Mouse (Mus musculus) midbrain, embryonic 14.5 days (tissue): ENCODE measurements around the gene Hoxa4. TPM values are rescaled to one million over a fixed set of nuclear protein-coding genes. Genes with fewer than 3 reads are reported as not detected.
A peak's percentile ranks its signal among the peaks of the same experiment; 100 is the strongest.

ENCODE experiments used
- ATAC-seq: fragments of 200-750 bp; cut with Nextera tagmentation; 2 replicates; pipeline ENCODE4 v1.8.0; 2017; ENCODE audit warnings: moderate number of reproducible peaks, moderate library complexity; ENCODE audit not compliant: low FRiP score, low TSS enrichment
- DNase-seq: peaks from one replicate; pipeline ENCODE4 v3.0.0-alpha.2; 2015
- H3K27ac ChIP-seq: fragments of 300-500 bp; sonication (generic); replicated peaks from 2 replicates; pipeline ENCODE4 v1.5.1; 2014; ENCODE audit warnings: mild to moderate bottlenecking, low read depth, low read length, moderate library complexity
- H3K27me3 ChIP-seq: fragments of 300-500 bp; sonication (generic); 2 replicates; pipeline ENCODE4 v1.6.1; 2014; ENCODE audit warnings: low read length, control low read depth, mixed read lengths; ENCODE audit not compliant: control insufficient read depth, insufficient read depth
- H3K36me3 ChIP-seq: fragments of 300-500 bp; sonication (generic); 2 replicates; pipeline ENCODE4 v1.6.1; 2014; ENCODE audit warnings: low read length, control low read depth; ENCODE audit not compliant: control insufficient read depth, insufficient read depth
- H3K4me1 ChIP-seq: fragments of 300-500 bp; sonication (generic); 2 replicates; pipeline ENCODE4 v1.6.1; 2014; ENCODE audit warnings: mild to moderate bottlenecking, antibody characterized with exemption, low read length, control low read depth; ENCODE audit not compliant: control insufficient read depth, insufficient read depth
- H3K4me2 ChIP-seq: fragments of 300-500 bp; sonication (generic); 2 replicates; pipeline ENCODE4 v1.6.1; 2014; ENCODE audit warnings: mild to moderate bottlenecking, low read length, moderate library complexity
- H3K4me3 ChIP-seq: fragments of 300-500 bp; sonication (generic); replicated peaks from 2 replicates; pipeline ENCODE4 v1.5.1; 2014; ENCODE audit warnings: low read depth, low read length
- H3K9ac ChIP-seq: fragments of 300-500 bp; sonication (generic); replicated peaks from 2 replicates; pipeline ENCODE4 v1.6.1; 2014; ENCODE audit warnings: mild to moderate bottlenecking, low read length, moderate library complexity
- H3K9me3 ChIP-seq: fragments of 300-500 bp; sonication (generic); 2 replicates; pipeline ENCODE4 v1.6.1; 2016; ENCODE audit warnings: low read length, control low read depth, mixed read lengths; ENCODE audit not compliant: control insufficient read depth
- WGBS: fragments of 180-500 bp; shearing (Covaris S2); extraction: QIAGEN DNeasy Blood & Tissue Kit; methylation state at CpG from one replicate; pipeline ENCODE4 v1.1.7; 2014; 5-methylcytosine and 5-hydroxymethylcytosine counted together
- polyA plus RNA-seq: library from polyadenylated mRNA; unstranded; fragments of >200 nt; fragmentation: Nextera tagmentation; extraction: Ambion mirVana; gene quantifications from 2 replicates; pipeline ENCODE4 v1.2.1, GENCODE M21; 2014

Gene Hoxa4
- polyA plus RNA-seq, 1 experiment from 2014 or later: not detected

DNA sequence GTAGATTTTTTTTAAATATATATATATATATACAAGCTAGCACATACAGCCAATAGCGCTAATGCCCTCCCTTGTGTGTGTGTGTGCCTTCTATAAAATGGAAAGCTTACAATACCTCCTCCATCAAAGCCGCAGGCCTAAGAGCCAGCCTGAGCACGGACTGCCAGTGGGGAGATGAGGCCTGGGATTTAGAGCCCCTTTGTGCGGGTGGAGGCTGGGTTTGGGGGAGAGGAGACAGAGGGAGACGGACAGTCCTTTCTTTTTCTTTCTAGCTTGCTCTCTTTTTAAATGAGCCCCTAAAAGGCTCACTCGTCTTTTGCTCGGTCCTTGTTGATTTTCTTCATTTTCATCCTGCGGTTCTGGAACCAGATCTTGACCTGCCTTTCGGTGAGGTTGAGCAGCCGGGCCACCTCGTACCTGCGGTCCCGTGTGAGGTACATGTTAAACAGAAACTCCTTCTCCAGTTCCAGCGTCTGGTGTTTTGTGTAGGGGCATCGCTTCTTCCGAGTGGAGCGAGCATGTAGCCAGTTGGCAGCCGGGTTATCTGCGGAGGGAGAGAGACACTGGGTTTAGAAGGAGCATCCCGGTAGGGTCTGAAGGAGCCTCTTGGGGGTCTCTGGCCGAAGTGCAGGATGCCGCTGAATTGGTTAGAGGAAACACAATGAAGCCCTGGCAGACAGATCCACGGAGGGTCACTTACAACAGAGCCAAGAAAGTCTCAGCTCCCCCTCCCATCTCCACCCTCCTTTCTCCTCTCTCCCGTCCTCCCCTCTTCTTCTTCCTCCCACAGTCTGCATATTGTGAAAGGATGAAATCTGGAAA lies 32.6 kb upstream of the Hoxa4 start:
- Histone ChIP-seq H3K27me3 (peaks cover 97% of the 10 kb centered on the region), H3K36me3 (no peaks in the 10 kb centered on the region), H3K27ac (no peak overlapping the region), H3K9me3 (no peaks in the 10 kb centered on the region), H3K9ac (no peak overlapping the region), H3K4me3 (no peak overlapping the region), H3K4me1 (no peaks in the 10 kb centered on the region), H3K4me2 (no peak overlapping the region)
- no peak for ATAC-seq
- DNase-seq: no peak
- 3% methylated on average over 24 of the region's 24 CpGs for WGBS

DNA sequence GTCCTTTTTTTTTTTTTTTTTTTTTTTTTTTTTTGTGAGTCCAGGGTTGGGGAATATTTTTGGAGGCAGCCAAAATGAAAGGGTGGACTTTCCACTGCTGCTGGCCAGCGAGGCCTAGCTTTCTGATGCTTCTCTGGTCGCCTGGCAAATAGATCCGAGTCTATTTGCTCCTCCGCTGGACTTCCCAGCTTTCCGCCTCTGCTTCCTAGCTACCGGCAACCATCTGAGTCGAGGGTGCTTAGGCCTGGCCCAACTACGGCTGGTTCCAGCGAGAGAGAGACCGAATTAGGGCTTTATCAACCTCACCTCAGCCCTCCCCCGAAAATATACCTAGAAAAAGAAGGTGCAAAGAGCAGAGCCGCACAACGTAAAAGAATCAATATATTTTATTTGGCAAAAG lies 31.2 kb upstream of the Hoxa4 start:
- ATAC-seq (no peak), DNase-seq (no peak)
- Histone ChIP-seq H3K9ac (no peak overlapping the region), H3K4me3 (no peak overlapping the region), H3K4me1 (no peaks in the 10 kb centered on the region), H3K9me3 (no peaks in the 10 kb centered on the region), H3K4me2 (no peak overlapping the region), H3K36me3 (no peaks in the 10 kb centered on the region), H3K27ac (no peak overlapping the region), H3K27me3 (peaks cover 97% of the 10 kb centered on the region)
- WGBS: 7% methylated on average over 13 of the region's 13 CpGs

DNA sequence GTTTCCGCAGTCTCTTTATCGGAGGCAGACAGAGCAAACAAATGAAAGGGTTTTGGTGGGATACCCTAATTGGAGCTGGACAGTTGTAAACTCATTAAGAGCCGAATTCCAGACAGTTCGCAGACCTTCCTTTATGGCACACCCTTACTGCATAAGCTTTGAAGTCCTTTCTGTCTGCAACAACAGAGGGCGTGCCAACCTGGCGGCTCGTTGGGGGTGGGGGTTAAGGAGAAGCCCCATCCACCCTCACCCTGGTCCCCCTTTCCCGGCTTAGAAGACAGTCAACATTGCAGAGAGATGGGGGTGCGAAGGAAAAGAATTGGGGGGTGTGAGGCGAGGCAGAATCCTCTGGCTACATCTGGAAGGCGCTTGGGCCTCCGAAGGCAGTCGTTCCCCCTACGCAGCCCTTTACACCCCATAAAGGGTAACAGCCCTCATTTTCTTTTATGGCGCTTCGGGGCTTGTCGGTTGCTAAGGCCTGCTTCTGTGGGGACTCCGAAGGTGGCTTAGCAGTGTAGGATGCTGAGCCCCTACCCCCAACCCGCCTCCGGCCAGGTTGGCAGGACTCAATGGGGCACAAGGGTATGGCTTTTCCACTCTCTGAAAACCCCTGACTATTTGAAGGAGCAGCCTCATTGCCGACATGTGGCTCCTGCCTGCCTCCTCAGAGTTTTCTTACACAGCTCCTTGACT lies 30.6 kb upstream of the Hoxa4 start:
- Histone ChIP-seq H3K36me3 (no peaks in the 10 kb centered on the region), H3K27ac (no peak overlapping the region), H3K4me3 (0 out of 2 replicates have a peak overlapping the region, but pooled peaks have one; percentile 41), H3K9me3 (no peaks in the 10 kb centered on the region), H3K4me1 (0 out of 2 replicates have a peak, but pooled peaks cover under 1% of the 10 kb centered on the region), H3K4me2 (peak overlapping the region; percentile 79; the same call in 1 of the 2 replicates), H3K27me3 (peaks cover 97% of the 10 kb centered on the region), H3K9ac (no peak overlapping the region)
- DNase-seq (no peak), ATAC-seq (no peak)
- WGBS: 5% methylated on average over 21 of the region's 21 CpGs

DNA sequence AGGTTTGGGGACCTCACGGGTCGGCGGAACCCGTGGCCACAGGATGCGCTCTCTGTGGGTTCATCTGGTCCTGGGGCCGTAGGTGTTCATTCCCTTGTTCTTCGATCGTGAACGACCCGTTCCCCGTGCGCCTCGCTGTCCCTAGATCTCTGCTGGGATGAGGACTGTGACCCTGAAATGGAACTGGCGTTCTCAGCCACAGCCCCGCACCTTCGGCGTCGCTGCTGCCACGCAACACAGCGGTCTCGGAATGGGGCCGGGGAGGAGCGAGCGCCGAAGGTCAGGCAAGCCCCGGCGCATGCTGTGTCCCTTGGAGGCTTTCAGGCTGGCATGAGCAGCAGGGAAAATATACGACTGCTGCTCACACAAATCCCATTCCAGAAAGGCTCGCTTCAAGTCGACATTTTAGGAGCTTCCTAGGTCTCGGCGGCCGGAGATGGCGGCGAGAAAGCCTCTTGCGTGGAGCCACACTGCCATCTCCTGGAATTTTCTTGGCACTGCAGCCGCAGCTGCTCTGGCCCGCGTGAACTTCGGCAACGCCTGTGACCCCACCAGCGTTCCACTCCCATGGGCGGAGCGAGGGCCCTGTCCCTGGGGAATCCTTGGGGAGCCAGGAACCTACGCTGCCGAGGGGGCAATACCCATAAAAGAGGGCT lies 29.9 kb upstream of the Hoxa4 start, which contains the start of gene Hoxa7:
Hoxa7 (minus strand) TSS at position 518 of the 656 bp plus-strand sequence.
- no peaks in the 10 kb centered on the region for H3K36me3 ChIP-seq
- H3K9me3 ChIP-seq: no peaks in the 10 kb centered on the region
- DNase-seq: peak; percentile 92
- ATAC-seq: peak; percentile 58; the same call in 1 of the 2 replicates
- 1% methylated on average over 46 of the region's 46 CpGs for WGBS
- peaks cover 97% of the 10 kb centered on the region for H3K27me3 ChIP-seq
- H3K4me2 ChIP-seq: peak within 1 kb of the TSS; percentile 79
- peak within 1 kb of the TSS; percentile 41 for H3K4me3 ChIP-seq
- H3K4me1 ChIP-seq: 0 out of 2 replicates have a peak, but pooled peaks cover 3% of the 10 kb centered on the region
- peak within 1 kb of the TSS; percentile 31; the same call in 1 of the 2 replicates for H3K9ac ChIP-seq
- H3K27ac ChIP-seq: no peak within 1 kb of the TSS

DNA sequence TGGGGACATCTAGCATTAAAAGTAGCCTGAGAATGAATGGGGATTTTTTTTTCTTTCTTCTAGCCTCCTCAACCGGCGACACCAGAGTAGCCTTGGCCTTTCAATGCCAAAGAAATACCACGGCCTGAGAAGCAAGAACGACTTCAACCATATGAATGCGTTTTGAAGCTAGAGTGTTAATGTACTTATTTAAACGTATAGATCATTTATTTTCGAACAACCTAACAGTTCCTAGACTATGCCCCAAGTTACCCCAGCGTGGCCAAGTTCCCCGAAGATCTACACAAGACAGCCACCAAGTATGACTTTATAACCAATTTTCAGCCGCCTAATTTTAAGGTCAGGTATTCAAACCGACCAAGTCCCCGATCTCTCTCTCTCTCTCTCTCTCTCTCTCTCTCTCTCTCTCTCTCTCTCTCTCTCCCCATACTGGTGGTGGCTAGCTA lies 29.3 kb upstream of the Hoxa4 start:
- Histone ChIP-seq H3K9me3 (no peaks in the 10 kb centered on the region), H3K4me1 (0 out of 2 replicates have a peak, but pooled peaks cover 3% of the 10 kb centered on the region), H3K36me3 (no peaks in the 10 kb centered on the region), H3K27ac (no peak overlapping the region), H3K4me2 (peak overlapping the region; percentile 79; the same call in 1 of the 2 replicates), H3K4me3 (peak overlapping the region; percentile 41), H3K27me3 (peaks cover 98% of the 10 kb centered on the region), H3K9ac (no peak overlapping the region)
- ATAC-seq (no peak), DNase-seq (no peak)
- WGBS: 7% methylated on average over 12 of the region's 12 CpGs

DNA sequence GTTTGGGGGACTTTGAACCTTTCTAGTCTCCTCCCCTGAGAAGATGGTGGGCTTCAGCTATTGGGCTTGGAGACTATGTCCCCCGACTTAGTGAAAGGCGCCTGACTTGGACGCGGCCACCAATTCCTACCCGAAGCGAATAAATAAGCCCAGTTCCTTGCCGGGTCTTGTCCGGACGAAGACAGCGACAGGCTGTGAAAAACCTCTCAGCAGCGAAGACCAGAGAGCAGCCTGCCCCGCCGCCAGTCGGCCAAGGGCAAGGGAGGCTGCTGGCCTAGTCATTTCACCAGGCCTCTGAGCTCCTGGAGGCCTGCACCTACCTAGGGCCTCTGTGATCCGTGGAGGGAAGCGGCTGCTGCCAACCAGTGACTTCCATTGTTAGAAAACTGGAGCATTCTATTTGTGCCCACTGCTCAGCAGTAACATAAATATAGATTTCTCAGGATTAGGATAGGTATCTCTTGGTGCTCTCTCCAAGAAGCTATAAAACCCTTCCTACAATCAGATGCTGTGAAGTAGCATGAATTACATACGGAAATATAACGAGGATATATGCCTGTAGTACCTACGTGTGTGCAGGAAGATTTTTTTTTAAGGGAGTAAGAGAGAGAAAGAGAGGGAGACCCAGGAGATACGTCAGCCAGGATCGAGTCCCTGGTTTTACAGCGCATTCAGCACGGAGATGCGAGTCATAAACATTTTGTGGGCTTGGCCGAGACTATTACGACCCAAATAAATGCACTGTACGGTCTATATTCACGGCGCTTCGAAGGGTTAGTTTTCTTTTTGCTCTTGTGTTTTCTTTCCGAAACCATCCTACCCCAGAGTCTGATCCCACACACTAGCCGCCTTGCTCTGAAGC lies 28.7 kb upstream of the Hoxa4 start:
- Histone ChIP-seq H3K9ac (no peak overlapping the region), H3K4me3 (no peak overlapping the region), H3K4me2 (no peak overlapping the region), H3K9me3 (no peaks in the 10 kb centered on the region), H3K4me1 (0 out of 2 replicates have a peak, but pooled peaks cover 3% of the 10 kb centered on the region), H3K36me3 (no peaks in the 10 kb centered on the region), H3K27ac (no peak overlapping the region), H3K27me3 (peaks cover 98% of the 10 kb centered on the region)
- ATAC-seq (no peak), DNase-seq (no peak)
- 12% methylated on average over 32 of the region's 32 CpGs for WGBS

DNA sequence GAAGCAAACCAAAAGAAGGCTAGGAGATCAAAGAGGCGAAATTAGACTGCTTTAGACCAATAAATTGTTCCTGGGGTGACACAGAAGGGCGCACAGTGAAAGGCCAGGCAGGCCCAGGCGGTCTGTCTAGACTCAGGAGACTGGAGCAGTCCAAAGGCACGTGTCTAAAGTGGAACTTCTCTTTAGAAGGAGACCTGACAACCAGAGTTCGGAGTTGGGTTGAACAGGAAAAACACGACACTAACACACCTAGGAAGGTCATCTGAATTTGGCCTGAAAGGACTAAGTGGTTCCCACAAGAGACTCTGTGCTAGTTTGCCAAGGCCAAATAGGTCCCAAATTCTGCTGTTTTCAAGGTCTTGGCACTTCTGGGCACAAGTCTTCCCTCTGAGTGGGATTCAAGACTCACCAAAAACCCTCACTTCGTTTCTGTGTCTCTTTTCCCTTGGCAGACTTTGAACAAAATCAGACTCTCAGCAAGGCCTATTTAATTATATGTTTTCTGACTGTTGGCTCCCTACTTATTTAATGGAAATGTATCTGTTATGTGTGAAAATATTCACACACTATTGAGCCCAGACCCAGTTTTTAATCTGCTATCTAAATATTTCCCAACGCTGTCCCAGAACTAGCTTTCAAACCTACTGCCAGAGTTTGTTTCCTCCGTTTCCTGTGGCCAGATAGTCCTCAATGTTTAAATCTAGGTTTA lies 27.8 kb upstream of the Hoxa4 start:
- Histone ChIP-seq H3K4me3 (no peak overlapping the region), H3K9ac (no peak overlapping the region), H3K4me1 (0 out of 2 replicates have a peak, but pooled peaks cover 3% of the 10 kb centered on the region), H3K27ac (no peak overlapping the region), H3K36me3 (no peaks in the 10 kb centered on the region), H3K4me2 (no peak overlapping the region), H3K9me3 (no peaks in the 10 kb centered on the region), H3K27me3 (peaks cover 98% of the 10 kb centered on the region)
- DNase-seq: no peak
- WGBS: 12% methylated on average over 9 of the region's 9 CpGs
- no peak for ATAC-seq
